Mouse (Mus musculus) kidney, adult 2 months (tissue): Measurements from ENCODE around the gene Ablim1. TPM values are rescaled to one million over a fixed set of nuclear protein-coding genes. Genes with fewer than 3 reads are reported as not detected.

Source experiments
- DNase-seq: peaks from one replicate; pipeline ENCODE4 v3.0.0; 2021
- H3K27ac ChIP-seq: fragments of 200-500 bp; 2 replicates; pipeline ENCODE4 v1.5.1; 2012; ENCODE audit warnings: low read depth, low read length, control low read depth, inconsistent platforms; ENCODE audit not compliant: insufficient read depth
- H3K27me3 ChIP-seq: fragments of 200-500 bp; replicated peaks from 2 replicates; pipeline ENCODE4 v1.6.1; 2012; ENCODE audit warnings: mild to moderate bottlenecking, moderate library complexity, low read length, inconsistent platforms; ENCODE audit not compliant: control insufficient read depth, insufficient read depth
- H3K36me3 ChIP-seq: fragments of 200-500 bp; 2 replicates; pipeline ENCODE4 v1.6.1; 2012; ENCODE audit warnings: mild to moderate bottlenecking, moderate library complexity, low read length, inconsistent platforms; ENCODE audit not compliant: control insufficient read depth, insufficient read depth
- H3K4me1 ChIP-seq: fragments of 200-500 bp; 2 replicates; pipeline ENCODE4 v1.6.1; 2011; ENCODE audit warnings: low read length; ENCODE audit not compliant: control insufficient read depth, insufficient read depth
- H3K4me3 ChIP-seq: fragments of 200-500 bp; 2 replicates; pipeline ENCODE4 v1.5.1; 2011; ENCODE audit warnings: mild to moderate bottlenecking, low read depth, low read length, control low read depth; ENCODE audit not compliant: insufficient read depth
- CTCF ChIP-seq: fragments of 200-500 bp; conservative IDR thresholded peaks from 2 replicates; pipeline ENCODE4 v1.5.1; 2011; ENCODE audit warnings: low read depth, mild to moderate bottlenecking, control low read depth, low read length, moderate library complexity, mixed read lengths; ENCODE audit not compliant: insufficient read depth, insufficient read length
- POLR2A ChIP-seq: fragments of 200-500 bp; IDR thresholded peaks from one replicate; pipeline ENCODE4 v1.6.1; 2011; ENCODE audit warnings: low read depth, low read length, control low read depth
- WGBS: fragments of 180-500 bp; shearing (Covaris S2); methylation state at CpG from one replicate; pipeline ENCODE4 v1.1.7; 2018; 5-methylcytosine and 5-hydroxymethylcytosine counted together
- polyA plus RNA-seq: library from polyadenylated mRNA; depleted of rRNA; stranded (reverse); fragments of >200 nt; gene quantifications from 2 replicates; pipeline ENCODE4 v1.2.3, GENCODE M21; 2012

Gene Ablim1
- polyA plus RNA-seq, 1 experiment, result 34.7 TPM

GRCm38 (mm10) chr19:57112816-57113406, 201.8 kb downstream of the Ablim1 start:
- no peak for DNase-seq
- peaks cover 7% of the 10 kb centered on the region; the same call in 1 of the 2 replicates for H3K4me1 ChIP-seq
- no peak overlapping the region for H3K4me3 ChIP-seq
- H3K27me3 ChIP-seq, result no peaks in the 10 kb centered on the region
- no peaks in the 10 kb centered on the region for H3K36me3 ChIP-seq
- WGBS, result 55% methylated on average over 9 of the region's 9 CpGs
- no peak overlapping the region for H3K27ac ChIP-seq
- TF ChIP-seq POLR2A, result no peak
- no peak for TF ChIP-seq CTCF

- WGBS, result 85% methylated on average over 8 of the region's 8 CpGs
- peaks cover 4% of the 10 kb centered on the region; the same call in 1 of the 2 replicates for H3K4me1 ChIP-seq
- H3K27ac ChIP-seq, result no peak overlapping the region
These were observed 202.4 kb downstream of the Ablim1 start for GRCm38 (mm10) chr19:57112231-57112815.

GRCm38 (mm10) chr19:57111301-57111700, 203.4 kb downstream of the Ablim1 start:
- H3K27ac ChIP-seq, result no peak overlapping the region

More at GRCm38 (mm10) chr19:57112231-57112815, 202.4 kb downstream of the Ablim1 start:
- DNase-seq, result no peak
- Histone ChIP-seq H3K27me3 (no peaks in the 10 kb centered on the region), H3K36me3 (no peaks in the 10 kb centered on the region), H3K4me3 (no peak overlapping the region)
- TF ChIP-seq POLR2A (no peak), CTCF (no peak)

GRCm38 (mm10) chr19:57109620-57110019, 205.1 kb downstream of the Ablim1 start:
- H3K27me3 ChIP-seq, result no peaks in the 10 kb centered on the region
- DNase-seq, result peak; percentile 36
- 49% methylated on average over 7 of the region's 7 CpGs for WGBS
- H3K36me3 ChIP-seq, result no peaks in the 10 kb centered on the region
- TF ChIP-seq CTCF (no peak), POLR2A (no peak)
- no peak overlapping the region for H3K4me3 ChIP-seq
- no peak overlapping the region for H3K27ac ChIP-seq
- no peaks in the 10 kb centered on the region for H3K4me1 ChIP-seq

More at GRCm38 (mm10) chr19:57111301-57111700, 203.4 kb downstream of the Ablim1 start:
- no peaks in the 10 kb centered on the region for H3K27me3 ChIP-seq
- no peaks in the 10 kb centered on the region for H3K36me3 ChIP-seq
- no peak for TF ChIP-seq CTCF
- TF ChIP-seq POLR2A, result no peak
- 80% methylated on average over 6 of the region's 6 CpGs for WGBS
- no peak for DNase-seq
- H3K4me3 ChIP-seq, result no peak overlapping the region
- H3K4me1 ChIP-seq, result peaks cover 4% of the 10 kb centered on the region; the same call in 1 of the 2 replicates

GRCm38 (mm10) chr19:57106513-57106912, 208.2 kb downstream of the Ablim1 start:
- no peaks in the 10 kb centered on the region for H3K36me3 ChIP-seq
- no peak for TF ChIP-seq CTCF
- TF ChIP-seq POLR2A, result no peak
- WGBS, result 64% methylated on average over 6 of the region's 6 CpGs
- no peaks in the 10 kb centered on the region for H3K4me1 ChIP-seq
- H3K27me3 ChIP-seq, result no peaks in the 10 kb centered on the region
- H3K4me3 ChIP-seq, result no peak overlapping the region
- peak; percentile 54 for DNase-seq
- no peak overlapping the region for H3K27ac ChIP-seq

GRCm38 (mm10) chr19:57106031-57106430, 208.7 kb downstream of the Ablim1 start:
- Histone ChIP-seq H3K27ac (no peak overlapping the region), H3K27me3 (no peaks in the 10 kb centered on the region), H3K4me1 (no peaks in the 10 kb centered on the region), H3K4me3 (no peak overlapping the region), H3K36me3 (no peaks in the 10 kb centered on the region)
- no peak for TF ChIP-seq CTCF
- no peak for DNase-seq
- WGBS, result 96% methylated on average over 3 of the region's 3 CpGs

GRCm38 (mm10) chr19:57105156-57105555, 209.6 kb downstream of the Ablim1 start:
- WGBS, result 91% methylated on average over 6 of the region's 6 CpGs
- Histone ChIP-seq H3K4me1 (no peaks in the 10 kb centered on the region), H3K27ac (no peak overlapping the region), H3K4me3 (no peak overlapping the region), H3K27me3 (no peaks in the 10 kb centered on the region), H3K36me3 (no peaks in the 10 kb centered on the region)
- TF ChIP-seq POLR2A, result no peak
- TF ChIP-seq CTCF, result no peak
- no peak for DNase-seq
